Mouse (Mus musculus) heart, embryonic 15.5 days (tissue): ENCODE data around the gene Chrm4. TPM values are rescaled to one million over a fixed set of nuclear protein-coding genes. Genes with fewer than 3 reads are reported as not detected.

Experiments used
- ATAC-seq: fragments of 200-750 bp; cut with Nextera tagmentation; replicated peaks from 2 replicates; pipeline ENCODE4 v1.8.0; 2017; ENCODE audit warnings: low read depth, moderate TSS enrichment; ENCODE audit not compliant: insufficient number of reproducible peaks, insufficient read depth, low FRiP score
- H3K27ac ChIP-seq: fragments of 300-500 bp; sonication (generic); 2 replicates; pipeline ENCODE4 v1.5.1; 2015; ENCODE audit warnings: mild to moderate bottlenecking, inconsistent platforms
- H3K27me3 ChIP-seq: fragments of 300-500 bp; sonication (generic); 2 replicates; pipeline ENCODE4 v1.6.1; 2015; ENCODE audit warnings: inconsistent platforms
- H3K36me3 ChIP-seq: fragments of 300-500 bp; sonication (generic); 2 replicates; pipeline ENCODE4 v1.6.1; 2015; ENCODE audit warnings: mild to moderate bottlenecking, inconsistent platforms
- H3K4me1 ChIP-seq: fragments of 300-500 bp; sonication (generic); replicated peaks from 2 replicates; pipeline ENCODE4 v1.6.1; 2015; ENCODE audit warnings: inconsistent platforms
- H3K4me2 ChIP-seq: fragments of 300-500 bp; sonication (generic); 2 replicates; pipeline ENCODE4 v1.6.1; 2015; ENCODE audit warnings: inconsistent platforms, mild to moderate bottlenecking, moderate library complexity
- H3K4me3 ChIP-seq: fragments of 300-500 bp; sonication (generic); 2 replicates; pipeline ENCODE4 v1.5.1; 2015; ENCODE audit warnings: mild to moderate bottlenecking, inconsistent platforms
- H3K9ac ChIP-seq: fragments of 300-500 bp; sonication (generic); 2 replicates; pipeline ENCODE4 v1.6.1; 2015; ENCODE audit warnings: mild to moderate bottlenecking, inconsistent platforms
- H3K9me3 ChIP-seq: fragments of 300-500 bp; sonication (generic); replicated peaks from 2 replicates; pipeline ENCODE4 v1.6.1; 2016; ENCODE audit warnings: inconsistent platforms
- WGBS: fragments of 180-500 bp; shearing (Covaris S2); methylation state at CpG from one replicate; pipeline ENCODE4 v1.1.7; 2015; ENCODE audit warnings: mixed read lengths; 5-methylcytosine and 5-hydroxymethylcytosine counted together
- polyA plus RNA-seq: library from polyadenylated mRNA; unstranded; fragments of >200 nt; fragmentation: Nextera tagmentation; extraction: Ambion mirVana; gene quantifications from 2 replicates; pipeline ENCODE4 v1.2.1, GENCODE M21; 2015

The Chrm4 gene
- not detected in 2 replicates for polyA plus RNA-seq

- 73% methylated on average over 3 of the region's 3 CpGs for WGBS
- no peak for ATAC-seq
- Histone ChIP-seq H3K4me1 (peaks cover 50% of the 10 kb centered on the region), H3K36me3 (no peaks in the 10 kb centered on the region), H3K9me3 (no peaks in the 10 kb centered on the region), H3K4me3 (peak within 1 kb of the TSS; percentile 26), H3K9ac (no peak within 1 kb of the TSS), H3K27me3 (peaks cover 45% of the 10 kb centered on the region), H3K4me2 (peak within 1 kb of the TSS; percentile 59), H3K27ac (no peak within 1 kb of the TSS)
Observed at GRCm38 (mm10) chr2:91926949-91927348, at the start of gene Chrm4. TSS of gene Chrm4 (plus strand) at chr2:91927249.

GRCm38 (mm10) chr2:91878387-91879180, 48.5 kb upstream of the Chrm4 start:
- no peaks in the 10 kb centered on the region for H3K36me3 ChIP-seq
- no peak overlapping the region for H3K27ac ChIP-seq
- ATAC-seq = no peak
- H3K27me3 ChIP-seq = no peaks in the 10 kb centered on the region
- 62% methylated on average over 7 of the region's 7 CpGs for WGBS
- H3K4me3 ChIP-seq = no peak overlapping the region
- no peaks in the 10 kb centered on the region for H3K9me3 ChIP-seq
- H3K4me2 ChIP-seq = no peak overlapping the region
- H3K9ac ChIP-seq = no peak overlapping the region
- 0 out of 2 replicates have a peak, but pooled peaks cover 5% of the 10 kb centered on the region for H3K4me1 ChIP-seq

GRCm38 (mm10) chr2:91883961-91884360, 43.1 kb upstream of the Chrm4 start:
- H3K27ac ChIP-seq = no peak overlapping the region
- no peak for ATAC-seq
- H3K4me2 ChIP-seq = no peak overlapping the region
- H3K9ac ChIP-seq = no peak overlapping the region
- H3K4me1 ChIP-seq = no peaks in the 10 kb centered on the region
- WGBS = 76% methylated on average over 4 of the region's 4 CpGs
- no peak overlapping the region for H3K4me3 ChIP-seq
- H3K9me3 ChIP-seq = no peaks in the 10 kb centered on the region
- H3K27me3 ChIP-seq = no peaks in the 10 kb centered on the region
- peaks cover 14% of the 10 kb centered on the region for H3K36me3 ChIP-seq

GRCm38 (mm10) chr2:91884616-91885015, 42.4 kb upstream of the Chrm4 start:
- Histone ChIP-seq H3K27me3 (no peaks in the 10 kb centered on the region), H3K36me3 (peaks cover 14% of the 10 kb centered on the region), H3K4me1 (no peaks in the 10 kb centered on the region), H3K27ac (no peak overlapping the region), H3K9me3 (no peaks in the 10 kb centered on the region), H3K9ac (no peak overlapping the region), H3K4me2 (no peak overlapping the region), H3K4me3 (no peak overlapping the region)
- WGBS = 72% methylated on average over 4 of the region's 4 CpGs
- no peak for ATAC-seq

DNA sequence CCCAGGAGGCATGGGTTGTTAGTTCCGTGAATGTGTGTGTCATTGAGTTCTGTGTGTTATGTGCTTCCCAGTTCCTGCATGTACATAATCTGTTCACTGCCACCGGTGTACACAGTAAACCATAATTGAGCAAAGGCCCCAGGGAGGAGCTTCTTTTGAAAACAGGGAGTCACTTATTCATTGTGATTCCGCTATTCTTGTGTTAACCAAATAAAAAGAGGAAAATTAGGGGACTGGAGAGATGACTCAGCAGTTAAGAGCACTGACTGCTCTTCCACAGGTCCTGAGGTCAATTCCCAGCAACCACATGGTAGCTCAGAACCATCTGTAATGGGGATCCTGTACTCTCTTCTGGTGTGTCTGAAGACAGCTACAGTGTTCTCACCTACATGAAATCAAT, 32.3 kb upstream of the Chrm4 start:
- H3K27ac ChIP-seq = no peak overlapping the region
- no peaks in the 10 kb centered on the region for H3K27me3 ChIP-seq
- no peaks in the 10 kb centered on the region for H3K4me1 ChIP-seq
- H3K9ac ChIP-seq = no peak overlapping the region
- H3K4me3 ChIP-seq = no peak overlapping the region
- 0 out of 2 replicates have a peak, but pooled peaks cover 4% of the 10 kb centered on the region for H3K36me3 ChIP-seq
- no peaks in the 10 kb centered on the region for H3K9me3 ChIP-seq
- no peak overlapping the region for H3K4me2 ChIP-seq
- ATAC-seq = no peak
- WGBS = 83% methylated on average over 3 of the region's 3 CpGs

GRCm38 (mm10) chr2:91895401-91895800, 31.6 kb upstream of the Chrm4 start:
- no peaks in the 10 kb centered on the region for H3K27me3 ChIP-seq
- 91% methylated on average over 3 of the region's 3 CpGs for WGBS
- no peak overlapping the region for H3K4me2 ChIP-seq
- no peak overlapping the region for H3K9ac ChIP-seq
- H3K9me3 ChIP-seq = no peaks in the 10 kb centered on the region
- no peak for ATAC-seq
- no peak overlapping the region for H3K4me3 ChIP-seq
- no peak overlapping the region for H3K27ac ChIP-seq
- H3K4me1 ChIP-seq = no peaks in the 10 kb centered on the region
- H3K36me3 ChIP-seq = peaks cover 8% of the 10 kb centered on the region; the same call in 1 of the 2 replicates

DNA sequence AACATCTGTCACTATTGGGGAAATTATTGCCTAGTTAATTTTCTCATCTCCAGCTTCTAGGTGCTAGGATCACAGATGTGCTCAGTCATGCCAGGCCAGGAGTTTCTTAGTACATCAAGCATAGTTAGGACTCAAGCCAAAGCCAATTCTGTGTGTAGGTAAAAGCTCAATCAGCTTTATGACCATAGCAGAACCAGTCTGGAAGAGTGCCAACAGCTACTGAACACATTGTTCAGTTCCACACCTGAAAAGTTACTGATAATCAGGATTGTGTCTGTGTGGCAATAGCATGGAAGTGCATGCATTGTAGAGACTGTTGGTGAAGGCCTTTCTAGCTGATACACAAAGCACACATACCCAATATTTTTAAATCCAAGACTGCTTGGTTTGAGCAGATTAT, 29.1 kb upstream of the Chrm4 start:
- Histone ChIP-seq H3K9me3 (no peaks in the 10 kb centered on the region), H3K27ac (no peak overlapping the region), H3K27me3 (no peaks in the 10 kb centered on the region), H3K4me3 (no peak overlapping the region), H3K36me3 (peaks cover 15% of the 10 kb centered on the region; the same call in 1 of the 2 replicates), H3K4me1 (no peaks in the 10 kb centered on the region), H3K9ac (no peak overlapping the region), H3K4me2 (no peak overlapping the region)
- no peak for ATAC-seq

- Histone ChIP-seq H3K27ac (no peak overlapping the region), H3K36me3 (peaks cover 17% of the 10 kb centered on the region; the same call in 1 of the 2 replicates), H3K4me1 (no peaks in the 10 kb centered on the region), H3K27me3 (no peaks in the 10 kb centered on the region), H3K4me2 (no peak overlapping the region), H3K9me3 (no peaks in the 10 kb centered on the region), H3K9ac (no peak overlapping the region), H3K4me3 (no peak overlapping the region)
- 94% methylated on average over 3 of the region's 3 CpGs for WGBS
- no peak for ATAC-seq
Observed at GRCm38 (mm10) chr2:91899141-91899540, 27.9 kb upstream of the Chrm4 start.

- no peak for ATAC-seq
- Histone ChIP-seq H3K4me1 (no peaks in the 10 kb centered on the region), H3K27ac (no peak overlapping the region), H3K9me3 (no peaks in the 10 kb centered on the region), H3K36me3 (peaks cover 17% of the 10 kb centered on the region; the same call in 1 of the 2 replicates), H3K9ac (no peak overlapping the region), H3K4me2 (no peak overlapping the region), H3K27me3 (no peaks in the 10 kb centered on the region), H3K4me3 (no peak overlapping the region)
- WGBS = 91% methylated on average over 8 of the region's 8 CpGs
Observed at GRCm38 (mm10) chr2:91900431-91900830, 26.6 kb upstream of the Chrm4 start.

- H3K9me3 ChIP-seq = no peaks in the 10 kb centered on the region
- no peaks in the 10 kb centered on the region for H3K4me1 ChIP-seq
- H3K36me3 ChIP-seq = peaks cover 13% of the 10 kb centered on the region; the same call in 1 of the 2 replicates
- H3K4me2 ChIP-seq = no peak overlapping the region
- H3K9ac ChIP-seq = no peak overlapping the region
- no peak overlapping the region for H3K4me3 ChIP-seq
- H3K27me3 ChIP-seq = no peaks in the 10 kb centered on the region
- 70% methylated on average over 5 of the region's 5 CpGs for WGBS
- H3K27ac ChIP-seq = no peak overlapping the region
- no peak for ATAC-seq
Observed at GRCm38 (mm10) chr2:91902336-91902735, 24.7 kb upstream of the Chrm4 start.

- WGBS = 83% methylated on average over 3 of the region's 3 CpGs
- no peak overlapping the region for H3K9ac ChIP-seq
- no peak overlapping the region for H3K27ac ChIP-seq
- peaks cover 13% of the 10 kb centered on the region; the same call in 1 of the 2 replicates for H3K36me3 ChIP-seq
- no peaks in the 10 kb centered on the region for H3K9me3 ChIP-seq
- H3K4me1 ChIP-seq = no peaks in the 10 kb centered on the region
- no peak overlapping the region for H3K4me3 ChIP-seq
- ATAC-seq = no peak
- H3K4me2 ChIP-seq = no peak overlapping the region
- no peaks in the 10 kb centered on the region for H3K27me3 ChIP-seq
Observed at GRCm38 (mm10) chr2:91903171-91903925, 23.7 kb upstream of the Chrm4 start.
